Mouse (Mus musculus): Measurements from ENCODE around the gene Gm45521. TPM values are rescaled to one million over a fixed set of nuclear protein-coding genes. Genes with fewer than 3 reads are reported as not detected.
A peak's percentile ranks its signal among the peaks of the same experiment; 100 is the strongest.

Gm45521 gene
- not detected for total RNA-seq (2021)

DNA sequence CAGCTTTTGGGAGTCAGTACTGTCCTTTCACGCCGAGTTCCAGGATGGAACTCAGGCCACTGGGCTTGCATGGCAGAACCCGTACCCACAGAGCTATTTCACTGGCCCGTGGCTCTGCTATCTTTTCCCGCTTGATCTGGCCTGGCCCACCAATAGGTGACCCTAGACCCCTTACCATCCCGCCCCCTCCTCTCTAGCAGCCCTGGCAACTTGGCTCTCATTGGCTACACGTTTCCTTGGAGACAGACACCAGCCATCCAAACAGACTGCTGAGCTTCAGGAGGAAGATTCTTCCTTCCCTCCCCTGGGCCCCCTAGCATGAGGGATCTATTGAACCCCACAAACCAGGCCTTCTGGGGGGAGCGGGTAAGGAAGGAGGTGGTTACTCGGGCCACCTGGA, at the start of gene Gm45521:
Gene Gm45521 (plus strand): TSS at position 240 of the 400 bp plus-strand sequence.
- intact Hi-C loops (cut with DNase I): no loop called here
- no peak for DNase-seq

- intact Hi-C loops (cut with DNase I): no loop called here
- DNase-seq: no peak
These were observed 47.6 kb upstream of the Gm45521 start for GRCm38 (mm10) chr14:7909472-7909871.

DNA sequence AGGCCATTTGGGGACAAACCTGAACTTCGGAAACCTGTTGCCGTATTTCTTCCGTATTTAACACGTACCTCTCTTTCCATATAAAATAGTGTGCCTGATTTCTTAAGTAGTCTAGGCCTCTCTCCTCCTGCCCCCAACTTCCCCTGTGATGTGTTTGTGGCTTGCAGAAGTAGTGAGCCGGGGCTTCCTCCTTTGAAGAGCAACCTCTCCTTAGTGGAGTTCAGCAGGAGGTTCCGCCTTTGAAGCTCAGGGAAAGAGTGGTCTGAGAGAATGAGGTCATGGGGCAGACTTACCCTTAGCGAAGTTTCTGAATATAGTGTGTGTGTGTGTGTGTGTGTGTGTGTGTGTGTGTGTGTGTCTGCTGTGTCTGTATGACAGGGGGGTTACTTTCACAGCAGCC, 43.2 kb upstream of the Gm45521 start:
- no peak for DNase-seq
- intact Hi-C loops (cut with DNase I): no loop called here

DNA sequence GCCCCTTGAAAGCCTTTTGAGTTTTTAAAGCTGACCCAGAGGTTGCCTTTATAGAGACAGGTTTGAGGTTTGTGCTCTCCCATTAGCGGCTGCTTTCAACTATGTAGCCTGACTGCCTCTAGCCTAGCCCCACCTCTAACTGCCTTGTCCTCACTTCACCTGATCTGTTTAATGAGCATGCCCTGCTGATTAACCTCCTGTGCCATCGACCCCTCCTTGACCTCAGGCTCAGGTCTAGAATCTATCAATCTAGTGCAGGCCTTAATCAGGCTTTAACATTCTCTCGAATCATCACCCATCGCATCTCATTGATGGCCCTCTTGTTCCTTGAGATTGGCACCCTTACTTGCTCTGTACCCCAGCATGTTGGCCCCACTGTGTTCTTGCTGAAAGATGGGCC, 42.6 kb upstream of the Gm45521 start:
- no peak for DNase-seq
- intact Hi-C loops (cut with DNase I): no loop called here

- intact Hi-C loops (cut with DNase I): no loop called here
- DNase-seq: no peak
These were observed 38.7 kb upstream of the Gm45521 start for GRCm38 (mm10) chr14:7918150-7918991.

DNA sequence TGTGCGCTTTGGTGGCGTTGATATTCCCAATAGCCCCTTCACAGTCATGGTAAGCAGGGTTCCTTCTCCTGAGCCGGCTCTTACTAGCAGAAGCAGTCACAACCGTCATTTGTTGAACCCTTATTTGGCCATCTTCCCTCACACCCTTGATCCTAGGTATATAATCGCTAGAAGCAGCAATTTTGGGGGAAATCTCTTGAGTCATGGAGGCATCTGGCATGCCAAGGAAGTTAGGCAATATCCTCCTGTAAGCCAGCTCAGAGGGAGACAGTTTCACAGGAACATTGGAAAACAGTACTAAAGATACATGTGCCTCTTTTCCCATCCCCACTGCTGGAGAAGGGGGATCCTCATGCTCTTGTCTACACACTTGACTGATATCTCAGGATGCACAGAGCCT, 37.8 kb upstream of the Gm45521 start:
- no peak for DNase-seq
- intact Hi-C loops (cut with DNase I): no loop called here

DNA sequence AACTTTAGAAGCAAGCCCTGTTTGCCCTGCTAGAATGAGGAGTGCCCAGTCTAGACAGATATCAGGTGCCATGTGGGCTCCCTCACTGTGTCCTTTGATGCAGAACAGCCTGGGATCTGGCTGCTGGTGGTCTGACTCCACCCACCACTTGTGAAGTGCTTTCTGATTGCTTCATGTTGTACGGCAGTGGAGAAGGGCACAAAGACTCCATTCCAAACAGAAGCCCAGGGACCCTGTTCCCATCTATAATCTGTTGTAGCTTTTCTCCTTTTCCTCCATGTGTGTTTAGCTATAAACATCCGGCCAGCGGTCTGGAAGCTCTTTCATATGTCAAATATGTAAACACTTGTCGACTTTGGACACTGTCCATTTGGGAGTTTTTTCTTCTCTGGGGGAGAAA, 37.2 kb upstream of the Gm45521 start:
- intact Hi-C loops (cut with DNase I): no loop called here
- DNase-seq: no peak

GRCm38 (mm10) chr14:7921459-7921858, 35.6 kb upstream of the Gm45521 start:
- no peak for DNase-seq
- intact Hi-C loops (cut with DNase I): no loop called here

DNA sequence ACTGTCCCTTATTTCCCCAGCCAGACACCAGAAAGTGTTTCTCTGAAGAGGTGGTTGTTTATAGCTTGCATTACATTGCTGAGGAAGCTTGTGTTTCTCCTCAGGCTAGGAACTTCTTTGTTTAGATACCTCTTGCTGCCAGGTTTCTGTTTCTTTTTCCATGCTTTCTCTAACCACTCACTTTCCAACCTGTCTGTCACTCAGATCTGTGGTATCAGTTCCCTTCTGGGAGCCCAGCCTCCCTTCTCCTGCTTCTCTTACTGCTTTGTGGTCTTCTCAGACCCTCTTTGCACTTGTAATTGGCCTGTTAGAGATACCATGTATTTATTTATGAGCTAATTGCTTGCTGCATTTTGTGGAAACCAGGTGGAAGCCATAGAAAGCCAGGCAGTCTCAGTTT, 33.5 kb upstream of the Gm45521 start:
- DNase-seq: no peak

DNA sequence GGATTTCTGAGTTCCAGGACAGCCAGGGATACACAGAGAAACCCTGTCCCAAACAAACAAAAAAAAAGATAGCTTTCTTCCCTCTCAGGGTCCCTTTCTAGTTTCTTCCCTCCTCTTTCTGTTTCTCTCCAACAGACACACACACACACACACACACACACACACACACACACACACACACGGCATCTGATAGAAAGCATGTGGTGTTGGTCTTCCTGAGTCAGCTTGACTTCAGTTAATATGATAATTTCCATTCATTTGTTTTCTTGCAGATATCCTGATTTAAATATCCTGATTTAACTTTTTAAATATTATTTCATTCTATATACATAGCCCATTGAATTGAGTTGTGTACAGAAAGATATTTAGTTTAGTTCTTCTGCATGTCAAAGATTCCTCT, 28.7 kb upstream of the Gm45521 start:
- no peak for DNase-seq
- intact Hi-C loops (cut with DNase I): loop anchor here (5.0 kb wide), 1 partner anchor 56 kb away; no protein-coding TSS in a partner anchor

More for the DNA sequence above, 33.5 kb upstream of the Gm45521 start:
- intact Hi-C loops (cut with DNase I): no loop called here

- no peak for DNase-seq
- intact Hi-C loops (cut with DNase I): loop anchor here (5.0 kb wide), 1 partner anchor 57 kb away; no protein-coding TSS in a partner anchor
These were observed 28.1 kb upstream of the Gm45521 start for GRCm38 (mm10) chr14:7929029-7929428.

DNA sequence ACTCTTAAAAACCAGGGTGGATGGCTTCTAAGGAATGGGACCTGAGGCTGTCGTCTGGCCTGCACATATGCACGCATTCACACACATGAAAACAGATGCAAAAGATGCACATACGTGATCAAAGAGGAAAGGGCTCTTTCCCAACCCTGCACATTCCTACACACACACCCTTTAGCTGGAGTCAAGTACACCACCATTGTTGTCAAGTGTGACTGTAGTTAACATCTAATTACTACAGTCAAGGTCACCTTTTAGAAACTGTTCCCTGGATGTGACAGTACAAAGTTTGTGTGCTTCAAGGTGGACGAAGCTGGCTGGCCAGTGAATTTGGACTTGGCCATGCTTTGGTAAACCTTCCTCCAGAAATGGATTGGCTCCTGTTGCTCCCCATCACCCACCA, 24.9 kb upstream of the Gm45521 start:
- no peak for DNase-seq
- intact Hi-C loops (cut with DNase I): no loop called here

DNA sequence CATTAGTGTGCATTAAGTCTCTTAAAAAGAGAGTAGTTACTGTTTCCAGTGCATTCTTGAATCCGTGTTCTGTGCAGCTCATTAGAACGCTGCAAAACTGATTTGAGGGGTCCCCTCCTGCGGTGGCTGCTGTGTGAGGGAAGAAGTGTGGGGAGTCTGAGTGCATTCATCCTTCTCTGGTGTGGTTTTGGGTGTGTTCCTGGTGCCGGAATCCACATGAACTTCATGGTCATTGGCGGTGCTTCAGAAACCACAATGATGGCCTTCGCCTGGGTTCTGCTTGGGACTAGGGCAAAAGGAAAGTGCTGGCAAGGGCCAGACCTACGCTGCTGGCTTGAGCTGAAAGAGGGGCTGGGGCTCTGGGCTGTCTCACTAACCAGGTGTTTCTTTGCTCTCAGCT, 22.9 kb upstream of the Gm45521 start:
- DNase-seq: no peak
- intact Hi-C loops (cut with DNase I): no loop called here

DNA sequence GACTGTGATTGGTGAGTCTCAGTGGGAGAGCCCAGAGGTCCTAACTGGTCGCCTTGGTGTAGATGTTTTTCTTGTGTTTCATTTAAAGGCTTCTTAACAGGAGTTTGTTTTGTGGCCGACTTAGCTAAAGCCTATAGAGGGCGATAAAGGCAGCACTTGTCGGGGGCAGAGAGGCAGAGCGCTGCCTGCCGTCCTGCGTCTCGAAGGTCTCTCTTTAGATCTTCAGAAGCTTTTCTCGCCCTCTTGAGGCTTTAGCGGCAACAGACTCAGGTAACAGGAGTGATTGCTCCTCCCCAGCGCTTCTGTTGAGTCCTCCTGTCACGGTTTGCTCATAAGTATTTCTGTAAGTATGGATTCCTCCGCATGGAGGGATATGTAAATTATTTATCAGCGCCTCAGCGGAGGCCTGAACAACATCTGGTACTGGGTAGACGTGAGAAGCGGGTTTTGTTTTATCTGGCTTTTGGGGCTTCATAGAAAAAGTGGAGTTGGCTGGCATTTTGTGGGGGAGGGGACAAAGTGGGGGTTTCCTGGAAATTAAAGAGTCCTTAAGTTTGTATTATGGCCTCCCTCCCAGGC, 19.9 kb upstream of the Gm45521 start:
- DNase-seq: peak; percentile 45
- intact Hi-C loops (cut with DNase I): loop anchor here (5.0 kb wide), 1 partner anchor 120 kb away; the partner anchor contains the start of gene Flnb

GRCm38 (mm10) chr14:7938809-7939784, 18.0 kb upstream of the Gm45521 start:
- intact Hi-C loops (cut with DNase I): loop anchor here (5.0 kb wide), 1 partner anchor 122 kb away; the partner anchor contains the start of gene Flnb
- no peak for DNase-seq

DNA sequence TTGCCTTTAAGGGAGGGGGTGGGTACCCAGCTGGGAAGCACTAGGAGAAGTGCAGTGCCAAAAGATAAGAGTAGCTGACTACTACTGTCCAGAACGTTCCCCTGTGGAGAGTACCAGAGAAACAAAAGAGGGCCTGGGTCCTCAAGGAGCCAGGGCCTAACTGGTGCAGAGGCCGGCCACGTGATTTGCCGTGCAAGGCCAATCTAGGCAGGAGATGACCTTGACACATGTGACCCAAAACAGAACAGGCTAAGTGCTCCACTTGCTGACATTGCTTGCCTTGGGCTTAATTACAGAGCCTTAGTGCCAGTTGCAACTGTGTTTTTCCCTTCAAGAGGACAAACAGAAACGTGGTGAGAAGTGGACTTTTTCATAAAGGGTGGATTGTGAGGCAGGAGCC, 15.7 kb upstream of the Gm45521 start:
- intact Hi-C loops (cut with DNase I): no loop called here
- no peak for DNase-seq

DNA sequence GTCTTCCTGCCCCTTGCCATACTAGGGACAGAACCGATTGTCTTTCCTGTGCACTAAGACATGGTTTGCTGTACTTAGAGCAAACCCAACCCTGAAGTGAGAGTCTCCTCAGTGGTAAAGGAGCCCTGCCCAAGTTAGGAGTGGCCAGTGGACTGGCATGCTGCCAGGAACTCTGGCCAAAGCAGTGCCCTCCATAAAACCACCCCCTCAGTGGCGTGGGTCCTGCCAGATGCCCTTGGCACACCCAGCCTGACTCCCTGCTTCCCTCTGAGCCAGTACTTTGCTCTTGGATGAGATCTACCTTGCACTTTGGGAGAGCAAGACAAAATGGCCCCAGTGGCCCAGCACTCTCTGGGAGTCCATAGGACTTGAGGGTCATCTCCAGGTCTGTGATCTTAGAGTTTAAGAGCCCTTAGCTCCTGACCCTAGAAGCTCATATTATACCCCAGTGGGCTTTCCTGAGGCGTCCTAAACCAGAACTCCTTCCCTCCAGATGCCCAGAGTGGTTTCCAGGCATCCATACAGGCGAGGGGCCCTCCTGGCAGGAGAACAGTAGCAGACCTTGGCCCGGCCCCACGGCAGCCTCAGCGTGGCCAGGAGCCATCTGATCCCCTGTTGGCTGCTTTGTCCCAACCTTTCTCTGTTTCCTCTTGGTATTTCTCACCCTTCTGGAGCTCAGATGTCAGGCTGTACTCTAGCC, 13.8 kb upstream of the Gm45521 start:
- intact Hi-C loops (cut with DNase I): no loop called here
- peak; percentile 80 for DNase-seq

- intact Hi-C loops (cut with DNase I): no loop called here
- DNase-seq: no peak
These were observed 13.3 kb upstream of the Gm45521 start for GRCm38 (mm10) chr14:7943801-7944135.

GRCm38 (mm10) chr14:7944349-7945039, 12.6 kb upstream of the Gm45521 start:
- intact Hi-C loops (cut with DNase I): no loop called here

DNA sequence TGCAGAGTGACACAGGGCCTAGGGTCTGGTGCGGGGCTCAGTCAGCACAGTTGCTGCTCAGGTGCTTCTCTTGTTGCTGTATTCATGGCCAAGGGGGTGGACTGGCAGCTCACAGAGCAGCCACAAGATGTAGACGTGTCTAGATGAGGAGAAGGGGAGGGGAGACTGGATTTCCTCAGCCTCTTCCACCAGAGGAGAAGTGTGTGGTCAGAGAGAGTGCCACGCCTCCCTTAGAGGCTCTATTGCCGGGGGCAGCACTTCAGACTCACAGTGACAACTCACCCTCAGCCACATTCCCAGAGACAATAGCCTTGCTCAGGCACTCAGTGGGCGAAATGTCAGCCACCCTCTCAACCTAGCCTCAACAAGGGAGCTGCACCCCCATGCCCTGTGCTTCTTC, 11.8 kb upstream of the Gm45521 start:
- no peak for DNase-seq
- intact Hi-C loops (cut with DNase I): no loop called here

More at GRCm38 (mm10) chr14:7944349-7945039, 12.6 kb upstream of the Gm45521 start:
- DNase-seq: no peak
